Mouse (Mus musculus) kidney, postnatal 10 days (tissue): Measurements from ENCODE around the gene Gpha2.

Source experiments
- DNase-seq: peaks from one replicate; pipeline ENCODE4 v3.0.0; 2021; ENCODE audit warnings: mixed read lengths

Gene Gpha2

GRCm38 (mm10) chr19:6242281-6242680, 16.1 kb downstream of the Gpha2 start:
- peak; percentile 67 for DNase-seq

- no peak for DNase-seq
Observed at GRCm38 (mm10) chr19:6243226-6243625, 17.0 kb downstream of the Gpha2 start.

GRCm38 (mm10) chr19:6245806-6246205, 19.6 kb downstream of the Gpha2 start:
- no peak for DNase-seq

- DNase-seq: no peak
Observed at GRCm38 (mm10) chr19:6247526-6248300, 21.5 kb downstream of the Gpha2 start.

GRCm38 (mm10) chr19:6253021-6253420, 26.8 kb downstream of the Gpha2 start:
- no peak for DNase-seq

GRCm38 (mm10) chr19:6260428-6260827, 34.2 kb downstream of the Gpha2 start:
- peak; percentile 59 for DNase-seq

- no peak for DNase-seq
Observed at GRCm38 (mm10) chr19:6260946-6261345, 34.8 kb downstream of the Gpha2 start.

GRCm38 (mm10) chr19:6261379-6261778, 35.2 kb downstream of the Gpha2 start:
- DNase-seq: no peak

GRCm38 (mm10) chr19:6262222-6262621, 36.0 kb downstream of the Gpha2 start:
- peak; percentile 81 for DNase-seq

- peak; percentile 78 for DNase-seq
Observed at GRCm38 (mm10) chr19:6262839-6263433, 36.8 kb downstream of the Gpha2 start.

- DNase-seq: no peak
Observed at GRCm38 (mm10) chr19:6264200-6264599, 38.0 kb downstream of the Gpha2 start.

GRCm38 (mm10) chr19:6264945-6265344, 38.8 kb downstream of the Gpha2 start:
- no peak for DNase-seq

GRCm38 (mm10) chr19:6265727-6266182, 39.6 kb downstream of the Gpha2 start:
- no peak for DNase-seq

GRCm38 (mm10) chr19:6267306-6268169, 41.4 kb downstream of the Gpha2 start:
- DNase-seq: peak; percentile 47

GRCm38 (mm10) chr19:6268170-6268528, 42.0 kb downstream of the Gpha2 start:
- DNase-seq: peak; percentile 93

- DNase-seq: no peak
Observed at GRCm38 (mm10) chr19:6268670-6269132, 42.5 kb downstream of the Gpha2 start.

- no peak for DNase-seq
Observed at GRCm38 (mm10) chr19:6269798-6270475, 43.8 kb downstream of the Gpha2 start.

- DNase-seq: no peak
Observed at GRCm38 (mm10) chr19:6270661-6271060, 44.5 kb downstream of the Gpha2 start.

GRCm38 (mm10) chr19:6271206-6271605, 45.0 kb downstream of the Gpha2 start:
- DNase-seq: peak; percentile 51

GRCm38 (mm10) chr19:6272053-6272452, 45.9 kb downstream of the Gpha2 start:
- DNase-seq: peak; percentile 58

GRCm38 (mm10) chr19:6272738-6273137, 46.6 kb downstream of the Gpha2 start:
- no peak for DNase-seq

GRCm38 (mm10) chr19:6273592-6273991, 47.4 kb downstream of the Gpha2 start:
- no peak for DNase-seq
